Mouse (Mus musculus) cortical plate, adult 2 months (tissue): ENCODE data around the gene Ddi2.

Experiments
- CTCF ChIP-seq: fragments of 200-500 bp; IDR thresholded peaks from 2 replicates; pipeline ENCODE4 v1.5.1; 2011; ENCODE audit warnings: mild to moderate bottlenecking, control low read depth, low read length; ENCODE audit not compliant: insufficient read depth; ENCODE audit errors: extremely low read depth
- POLR2A ChIP-seq: fragments of 200-500 bp; IDR thresholded peaks from 2 replicates; pipeline ENCODE4 v1.6.1; 2011; ENCODE audit warnings: mild to moderate bottlenecking, low read length, control low read depth; ENCODE audit not compliant: insufficient read depth; ENCODE audit errors: extremely low read depth

DNA sequence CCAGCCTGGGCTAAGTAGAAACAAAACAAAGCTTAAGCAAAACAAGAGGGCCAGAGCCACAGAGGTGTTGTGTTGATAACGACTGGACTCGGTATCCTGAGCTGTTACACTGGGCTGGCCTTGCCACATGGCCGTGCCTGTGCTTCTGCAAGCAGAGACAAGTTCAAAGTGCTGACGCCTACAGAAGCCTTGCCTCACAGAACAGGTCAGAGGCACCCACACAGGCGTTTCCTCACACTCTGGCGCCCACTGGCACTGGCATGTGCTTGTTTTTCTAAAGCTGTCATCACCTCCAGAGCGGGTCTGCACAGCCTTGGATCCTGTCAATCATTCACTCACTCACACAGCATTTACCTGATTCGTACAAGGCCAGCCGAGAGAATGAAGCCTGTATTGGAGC, 18.6 kb upstream of the Ddi2 start:
- TF ChIP-seq POLR2A = no peak
- no peak for TF ChIP-seq CTCF
